Mouse (Mus musculus) neural tube, embryonic 11.5 days (tissue): ENCODE measurements around the gene Cep135. TPM values are rescaled to one million over a fixed set of nuclear protein-coding genes. Genes with fewer than 3 reads are reported as not detected.
A peak's percentile ranks its signal among the peaks of the same experiment; 100 is the strongest.

Experiments used
- ATAC-seq: fragments of 200-750 bp; cut with Nextera tagmentation; 2 replicates; pipeline ENCODE4 v1.8.0; 2017; ENCODE audit warnings: moderate number of reproducible peaks, mild to moderate bottlenecking, moderate TSS enrichment, moderate library complexity; ENCODE audit not compliant: insufficient read depth, low FRiP score, low TSS enrichment
- DNase-seq: peaks from one replicate; pipeline ENCODE4 v3.0.0-alpha.2; 2015; ENCODE audit warnings: low spot score
- H3K27ac ChIP-seq: fragments of 300-500 bp; sonication (generic); 2 replicates; pipeline ENCODE4 v1.5.1; 2014; ENCODE audit warnings: low read depth, mild to moderate bottlenecking, low read length
- H3K27me3 ChIP-seq: fragments of 300-500 bp; sonication (generic); 2 replicates; pipeline ENCODE4 v1.6.1; 2014; ENCODE audit warnings: mild to moderate bottlenecking, low read length, mixed read lengths; ENCODE audit not compliant: control insufficient read depth, insufficient read depth
- H3K36me3 ChIP-seq: fragments of 300-500 bp; sonication (generic); 2 replicates; pipeline ENCODE4 v1.6.1; 2014; ENCODE audit warnings: mild to moderate bottlenecking, low read length, moderate library complexity, mixed read lengths; ENCODE audit not compliant: control insufficient read depth, insufficient read depth
- H3K4me1 ChIP-seq: fragments of 300-500 bp; sonication (generic); 2 replicates; pipeline ENCODE4 v1.6.1; 2014; ENCODE audit warnings: low read length, mixed read lengths; ENCODE audit not compliant: control insufficient read depth, insufficient read depth
- H3K4me2 ChIP-seq: fragments of 300-500 bp; sonication (generic); 2 replicates; pipeline ENCODE4 v1.6.1; 2014; ENCODE audit warnings: low read depth, mild to moderate bottlenecking, moderate library complexity
- H3K4me3 ChIP-seq: fragments of 300-500 bp; sonication (generic); 2 replicates; pipeline ENCODE4 v1.5.1; 2014; ENCODE audit warnings: low read depth, low read length
- H3K9ac ChIP-seq: fragments of 300-500 bp; sonication (generic); 2 replicates; pipeline ENCODE4 v1.6.1; 2014; ENCODE audit warnings: mild to moderate bottlenecking, low read length
- H3K9me3 ChIP-seq: fragments of 300-500 bp; sonication (generic); 2 replicates; pipeline ENCODE4 v1.6.1; 2016; ENCODE audit warnings: low read length; ENCODE audit not compliant: control insufficient read depth
- WGBS: fragments of 180-500 bp; shearing (Covaris S2); extraction: QIAGEN DNeasy Blood & Tissue Kit; methylation state at CpG from one replicate; pipeline ENCODE4 v1.1.7; 2014; 5-methylcytosine and 5-hydroxymethylcytosine counted together
- polyA plus RNA-seq: library from polyadenylated mRNA; unstranded; fragments of >200 nt; fragmentation: Nextera tagmentation; extraction: Ambion mirVana; gene quantifications from 2 replicates; pipeline ENCODE4 v1.2.1, GENCODE M21; 2014

The Cep135 gene
- polyA plus RNA-seq, 1 experiment from 2014 or later = 9.3 TPM

GRCm38 (mm10) chr5:76627770-76628169 is 39.3 kb downstream of the Cep135 start:
- ATAC-seq = no peak
- 93% methylated on average over 1 of the region's 1 CpGs for WGBS
- no peak overlapping the region for H3K9ac ChIP-seq
- DNase-seq = no peak
- no peaks in the 10 kb centered on the region for H3K27me3 ChIP-seq
- H3K4me2 ChIP-seq = no peak overlapping the region
- no peaks in the 10 kb centered on the region for H3K4me1 ChIP-seq
- H3K4me3 ChIP-seq = no peak overlapping the region
- H3K9me3 ChIP-seq = no peaks in the 10 kb centered on the region
- no peak overlapping the region for H3K27ac ChIP-seq
- no peaks in the 10 kb centered on the region; the same call in none of the 2 replicates for H3K36me3 ChIP-seq

- no peaks in the 10 kb centered on the region for H3K27me3 ChIP-seq
- peaks cover 13% of the 10 kb centered on the region for H3K36me3 ChIP-seq
- H3K4me2 ChIP-seq = no peak overlapping the region
Observed at GRCm38 (mm10) chr5:76634012-76634411, 45.5 kb downstream of the Cep135 start.

GRCm38 (mm10) chr5:76635592-76635991 is 47.1 kb downstream of the Cep135 start:
- DNase-seq (no peak), ATAC-seq (no peak)
- Histone ChIP-seq H3K27me3 (no peaks in the 10 kb centered on the region), H3K27ac (no peak overlapping the region), H3K9ac (no peak overlapping the region), H3K4me2 (no peak overlapping the region), H3K4me3 (no peak overlapping the region), H3K9me3 (no peaks in the 10 kb centered on the region), H3K36me3 (peaks cover 13% of the 10 kb centered on the region), H3K4me1 (no peaks in the 10 kb centered on the region)
- 88% methylated on average over 2 of the region's 2 CpGs for WGBS

More at GRCm38 (mm10) chr5:76634012-76634411, 45.5 kb downstream of the Cep135 start:
- H3K4me1 ChIP-seq = no peaks in the 10 kb centered on the region
- no peak for DNase-seq
- H3K4me3 ChIP-seq = no peak overlapping the region
- WGBS = 72% methylated on average over 10 of the region's 10 CpGs
- no peak for ATAC-seq
- no peak overlapping the region for H3K27ac ChIP-seq
- H3K9me3 ChIP-seq = no peaks in the 10 kb centered on the region
- H3K9ac ChIP-seq = no peak overlapping the region

- Histone ChIP-seq H3K36me3 (peaks cover 5% of the 10 kb centered on the region), H3K4me3 (no peak overlapping the region), H3K27me3 (no peaks in the 10 kb centered on the region), H3K27ac (no peak overlapping the region), H3K9me3 (no peaks in the 10 kb centered on the region), H3K9ac (no peak overlapping the region), H3K4me1 (no peaks in the 10 kb centered on the region), H3K4me2 (no peak overlapping the region)
- DNase-seq (no peak), ATAC-seq (no peak)
- WGBS = 91% methylated on average over 4 of the region's 4 CpGs
Observed at GRCm38 (mm10) chr5:76642076-76642475, 53.6 kb downstream of the Cep135 start.

- H3K9me3 ChIP-seq = no peaks in the 10 kb centered on the region
- no peak for DNase-seq
- H3K9ac ChIP-seq = no peak overlapping the region
- no peaks in the 10 kb centered on the region for H3K27me3 ChIP-seq
- no peak overlapping the region for H3K27ac ChIP-seq
- 94% methylated on average over 7 of the region's 7 CpGs for WGBS
- no peak for ATAC-seq
- peaks cover 5% of the 10 kb centered on the region for H3K36me3 ChIP-seq
- H3K4me3 ChIP-seq = no peak overlapping the region
- H3K4me1 ChIP-seq = no peaks in the 10 kb centered on the region
- H3K4me2 ChIP-seq = no peak overlapping the region
Observed at GRCm38 (mm10) chr5:76644234-76644633, 55.7 kb downstream of the Cep135 start.

- no peak overlapping the region for H3K27ac ChIP-seq
- ATAC-seq (no peak), DNase-seq (no peak)
- H3K9me3 ChIP-seq = no peaks in the 10 kb centered on the region
- H3K4me1 ChIP-seq = no peaks in the 10 kb centered on the region
- WGBS = 95% methylated on average over 10 of the region's 10 CpGs
- H3K27me3 ChIP-seq = no peaks in the 10 kb centered on the region
- H3K4me3 ChIP-seq = no peak overlapping the region
- peaks cover 5% of the 10 kb centered on the region for H3K36me3 ChIP-seq
- H3K4me2 ChIP-seq = no peak overlapping the region
- H3K9ac ChIP-seq = no peak overlapping the region
Observed at GRCm38 (mm10) chr5:76645091-76645868, 56.8 kb downstream of the Cep135 start.

- Histone ChIP-seq H3K36me3 (no peaks in the 10 kb centered on the region), H3K4me1 (no peaks in the 10 kb centered on the region; the same call in 1 of the 2 replicates), H3K27me3 (no peaks in the 10 kb centered on the region), H3K4me3 (no peak overlapping the region), H3K4me2 (no peak overlapping the region), H3K9ac (no peak overlapping the region), H3K27ac (no peak overlapping the region), H3K9me3 (no peaks in the 10 kb centered on the region)
- ATAC-seq (no peak), DNase-seq (no peak)
- WGBS = 71% methylated on average over 4 of the region's 4 CpGs
Observed at GRCm38 (mm10) chr5:76649897-76650296, 61.4 kb downstream of the Cep135 start.

- ATAC-seq (peak; percentile 50), DNase-seq (no peak)
- no peaks in the 10 kb centered on the region for H3K9me3 ChIP-seq
- no peak overlapping the region for H3K4me3 ChIP-seq
- H3K9ac ChIP-seq = no peak overlapping the region
- no peaks in the 10 kb centered on the region for H3K36me3 ChIP-seq
- no peaks in the 10 kb centered on the region for H3K27me3 ChIP-seq
- H3K4me2 ChIP-seq = no peak overlapping the region
- H3K27ac ChIP-seq = no peak overlapping the region
- no peaks in the 10 kb centered on the region; the same call in 1 of the 2 replicates for H3K4me1 ChIP-seq
- 67% methylated on average over 5 of the region's 5 CpGs for WGBS
Observed at GRCm38 (mm10) chr5:76651151-76651725, 62.7 kb downstream of the Cep135 start.

- WGBS = 97% methylated on average over 2 of the region's 2 CpGs
- Histone ChIP-seq H3K36me3 (no peaks in the 10 kb centered on the region), H3K27ac (peak within 1 kb of the TSS; percentile 96), H3K4me2 (peak within 1 kb of the TSS; percentile 58), H3K4me1 (peaks cover 5% of the 10 kb centered on the region; the same call in 1 of the 2 replicates), H3K9ac (peak within 1 kb of the TSS; percentile 99), H3K4me3 (peak within 1 kb of the TSS; percentile 79), H3K9me3 (no peaks in the 10 kb centered on the region), H3K27me3 (no peaks in the 10 kb centered on the region)
- DNase-seq (no peak), ATAC-seq (no peak)
Observed at GRCm38 (mm10) chr5:76656212-76656611, 67.7 kb downstream of the Cep135 start, which contains the start of gene C530008M17Rik. C530008M17Rik (plus strand) TSS chr5:76656512.
